Mouse (Mus musculus): ENCODE results near the gene Myog. TPM values are rescaled to one million over a fixed set of nuclear protein-coding genes. Genes with fewer than 3 reads are reported as not detected.

Myog gene
- polyA plus RNA-seq, 1 experiment: 0.09 TPM

DNA sequence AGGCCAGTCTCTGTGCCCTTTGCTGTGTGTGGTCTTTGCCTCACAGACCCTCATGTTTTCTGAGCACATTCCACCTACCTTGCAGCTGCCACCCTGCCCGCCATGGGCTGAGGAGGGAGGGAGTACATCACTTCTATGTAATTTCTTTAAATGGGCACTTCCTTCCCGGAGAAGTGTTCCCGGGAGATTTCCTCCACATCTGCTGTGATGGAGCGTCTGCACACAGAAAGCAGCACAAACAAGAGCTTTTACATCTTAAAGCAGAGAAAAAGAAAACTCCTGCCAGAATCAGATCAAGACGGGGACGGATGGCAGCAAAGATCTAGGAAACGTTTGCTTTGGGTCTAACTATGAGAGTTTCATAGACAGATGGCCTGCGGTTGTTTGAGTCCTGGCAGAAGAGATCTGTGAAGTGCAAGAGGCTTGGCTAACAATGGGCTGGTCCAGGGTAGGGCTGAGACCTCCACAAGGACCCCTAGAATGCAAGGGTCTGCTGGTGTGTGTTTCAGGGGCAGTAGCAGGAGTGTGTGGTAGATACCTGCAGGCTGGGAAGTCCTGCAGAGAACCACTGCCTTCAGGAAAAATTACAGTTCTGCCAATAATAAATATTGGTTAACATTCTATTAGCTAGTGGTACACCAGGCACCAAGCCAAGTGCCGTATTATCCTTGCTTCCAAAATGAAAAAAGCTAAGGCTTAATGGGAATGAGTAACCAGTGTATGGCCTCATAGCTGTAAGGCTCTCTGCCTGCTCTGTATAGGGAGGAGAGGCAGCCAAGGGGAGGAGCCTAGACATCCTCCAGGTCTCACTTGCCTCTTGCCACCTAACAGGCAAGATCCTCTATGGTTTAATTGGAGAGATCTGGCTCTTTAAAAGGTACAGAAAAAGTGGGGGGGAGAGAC is 16.0 kb upstream of the Myog start:
- Histone ChIP-seq H3K4me3 (ENCODE audit: insufficient read depth, low read depth, low read length) (no peak overlapping the region), H3K27ac (ENCODE audit: insufficient read depth, low read depth, low read length) (no peak overlapping the region), H3K4me1 (ENCODE audit: control insufficient read depth, insufficient read depth, low read length) (peaks cover 12% of the 10 kb centered on the region), H3K27me3 (replicated peaks; ENCODE audit: control insufficient read depth, insufficient read depth, low read length) (no peaks in the 10 kb centered on the region), H3K36me3 (ENCODE audit: control insufficient read depth, insufficient read depth, low read length) (no peaks in the 10 kb centered on the region)
- 66% methylated on average over 9 of the region's 9 CpGs for WGBS
- no peak for DNase-seq
- no peak for TF ChIP-seq CTCF (conservative IDR thresholded peaks at IDR 0.05; ENCODE audit: insufficient read depth, insufficient read length, low read depth, low read length)

DNA sequence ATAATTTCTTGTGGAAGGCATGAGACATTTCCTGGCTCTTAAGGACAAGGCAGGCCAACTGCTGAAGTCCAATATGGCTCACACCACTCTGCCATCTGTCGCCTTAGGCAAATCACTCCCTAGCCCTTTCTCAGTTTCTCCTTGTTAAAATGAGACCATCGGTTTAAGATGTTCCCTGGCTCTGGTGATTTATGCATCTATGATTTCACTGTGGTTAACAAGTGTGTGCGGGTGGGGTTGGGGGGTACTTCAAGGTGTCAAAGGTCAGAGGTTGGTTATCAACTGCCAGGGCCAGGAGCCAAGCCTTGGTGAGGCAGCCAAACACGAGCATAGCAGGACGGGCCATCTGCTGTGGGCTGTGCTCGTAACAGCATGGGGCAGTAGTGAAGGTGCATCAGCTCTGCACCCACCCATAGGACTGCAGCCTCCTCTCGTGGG is 15.3 kb upstream of the Myog start:
- H3K27me3 ChIP-seq (replicated peaks; ENCODE audit: control insufficient read depth, insufficient read depth, low read length): no peaks in the 10 kb centered on the region
- H3K4me3 ChIP-seq (ENCODE audit: insufficient read depth, low read depth, low read length): no peak overlapping the region
- peak; percentile 29 for DNase-seq
- peaks cover 12% of the 10 kb centered on the region for H3K4me1 ChIP-seq (ENCODE audit: control insufficient read depth, insufficient read depth, low read length)
- no peak for TF ChIP-seq POLR2A (IDR thresholded peaks at IDR 0.05; ENCODE audit: low read depth, low read length)
- TF ChIP-seq CTCF (conservative IDR thresholded peaks at IDR 0.05; ENCODE audit: insufficient read depth, insufficient read length, low read depth, low read length): no peak
- WGBS: 57% methylated on average over 7 of the region's 7 CpGs
- H3K27ac ChIP-seq (ENCODE audit: insufficient read depth, low read depth, low read length): no peak overlapping the region
- H3K36me3 ChIP-seq (ENCODE audit: control insufficient read depth, insufficient read depth, low read length): no peaks in the 10 kb centered on the region

DNA sequence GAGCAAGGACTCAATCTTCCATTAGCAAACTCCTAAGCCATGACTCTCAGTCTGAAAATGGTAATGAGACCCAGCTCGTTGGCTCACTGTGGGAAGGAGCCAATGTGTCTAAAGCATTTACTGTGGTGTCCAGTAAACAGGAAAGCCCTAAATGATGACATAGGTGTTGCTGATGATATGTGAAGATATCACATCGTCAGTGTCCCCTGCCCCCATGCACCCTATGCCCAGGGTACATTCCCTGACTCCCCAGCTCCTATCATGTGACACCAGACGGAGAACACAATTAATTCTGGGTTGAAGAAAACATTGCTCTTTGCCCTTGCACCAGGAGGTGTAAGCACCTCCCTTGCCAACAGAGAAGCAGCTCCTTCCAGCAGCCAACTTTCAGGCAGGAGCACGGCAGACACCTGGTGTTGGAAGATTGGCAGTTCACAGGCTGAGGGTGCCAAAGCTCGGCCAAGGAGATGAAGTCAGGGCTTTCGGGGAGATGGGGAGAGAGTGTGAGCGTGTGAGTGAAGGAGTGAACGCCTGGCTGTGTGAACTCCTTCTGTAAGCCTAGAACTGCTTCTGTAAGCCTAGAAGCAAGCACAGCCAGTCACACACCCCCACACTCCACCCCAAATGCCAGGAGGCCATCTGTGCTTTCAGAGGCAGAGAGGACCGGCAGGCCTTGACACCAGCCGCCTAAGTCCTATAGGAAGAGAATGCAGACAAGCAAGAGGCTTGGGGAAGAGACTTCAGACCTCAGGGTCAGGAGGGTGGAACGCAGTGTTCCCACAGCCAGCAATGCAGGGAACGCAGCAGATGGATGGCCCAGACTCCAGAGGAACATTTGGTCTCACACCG is 13.9 kb upstream of the Myog start:
- TF ChIP-seq POLR2A (IDR thresholded peaks at IDR 0.05; ENCODE audit: low read depth, low read length) (no peak), CTCF (conservative IDR thresholded peaks at IDR 0.05; ENCODE audit: insufficient read depth, insufficient read length, low read depth, low read length) (no peak; the same call in 1 of the 2 replicates)
- Histone ChIP-seq H3K27ac (ENCODE audit: insufficient read depth, low read depth, low read length) (peak overlapping the region; percentile 27; the same call in 1 of the 2 replicates), H3K36me3 (ENCODE audit: control insufficient read depth, insufficient read depth, low read length) (no peaks in the 10 kb centered on the region), H3K27me3 (replicated peaks; ENCODE audit: control insufficient read depth, insufficient read depth, low read length) (no peaks in the 10 kb centered on the region), H3K4me3 (ENCODE audit: insufficient read depth, low read depth, low read length) (no peak overlapping the region), H3K4me1 (ENCODE audit: control insufficient read depth, insufficient read depth, low read length) (peaks cover 12% of the 10 kb centered on the region)
- 42% methylated on average over 13 of the region's 13 CpGs for WGBS
- DNase-seq: peak; percentile 84

DNA sequence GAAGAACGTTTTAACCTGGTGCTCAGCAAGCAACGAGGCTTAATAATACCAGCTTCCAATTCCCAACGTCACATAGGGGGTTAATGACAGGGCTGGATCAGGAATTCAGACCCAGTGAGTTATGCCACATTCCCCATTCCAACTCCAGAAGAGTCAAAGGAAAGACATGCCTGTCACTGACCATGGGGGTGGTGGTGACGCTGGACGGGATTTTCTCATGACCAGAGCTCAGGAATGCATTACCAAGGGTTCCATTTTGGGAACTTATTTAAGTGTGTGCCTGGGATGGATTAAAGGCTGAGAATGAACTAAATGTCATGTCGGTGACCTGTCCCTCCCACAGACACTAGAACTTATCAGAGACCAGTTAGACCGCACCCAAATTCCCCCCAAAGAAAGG is 13.0 kb upstream of the Myog start:
- WGBS: 78% methylated on average over 7 of the region's 7 CpGs
- DNase-seq: no peak
- no peak overlapping the region for H3K27ac ChIP-seq (ENCODE audit: insufficient read depth, low read depth, low read length)
- TF ChIP-seq CTCF (conservative IDR thresholded peaks at IDR 0.05; ENCODE audit: insufficient read depth, insufficient read length, low read depth, low read length) (no peak), POLR2A (IDR thresholded peaks at IDR 0.05; ENCODE audit: low read depth, low read length) (no peak)
- peaks cover 12% of the 10 kb centered on the region for H3K4me1 ChIP-seq (ENCODE audit: control insufficient read depth, insufficient read depth, low read length)
- no peak overlapping the region for H3K4me3 ChIP-seq (ENCODE audit: insufficient read depth, low read depth, low read length)
- no peaks in the 10 kb centered on the region for H3K27me3 ChIP-seq (replicated peaks; ENCODE audit: control insufficient read depth, insufficient read depth, low read length)
- no peaks in the 10 kb centered on the region for H3K36me3 ChIP-seq (ENCODE audit: control insufficient read depth, insufficient read depth, low read length)

DNA sequence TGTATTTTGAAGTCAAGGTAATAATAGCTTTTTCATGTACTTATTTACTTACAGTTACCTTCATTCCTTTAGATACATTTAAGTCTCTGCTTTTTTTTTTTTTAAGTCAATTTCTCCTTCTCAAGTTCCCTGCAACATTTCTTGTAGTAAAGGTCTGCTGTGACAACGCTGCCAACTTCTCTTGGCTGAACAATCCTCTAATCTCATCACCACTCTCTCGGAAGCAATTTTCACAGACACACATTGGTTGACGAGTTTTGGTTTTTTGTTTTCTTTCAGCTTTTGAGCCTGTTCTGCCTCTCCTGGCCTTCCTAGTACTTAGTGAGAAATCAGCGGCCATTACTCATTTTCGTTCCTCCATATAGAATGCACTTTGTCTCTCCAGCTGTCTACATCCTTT is 9.6 kb upstream of the Myog start:
- no peaks in the 10 kb centered on the region for H3K27me3 ChIP-seq (replicated peaks; ENCODE audit: control insufficient read depth, insufficient read depth, low read length)
- 86% methylated on average over 5 of the region's 5 CpGs for WGBS
- no peak overlapping the region for H3K4me3 ChIP-seq (ENCODE audit: insufficient read depth, low read depth, low read length)
- no peak overlapping the region for H3K27ac ChIP-seq (ENCODE audit: insufficient read depth, low read depth, low read length)
- H3K36me3 ChIP-seq (ENCODE audit: control insufficient read depth, insufficient read depth, low read length): no peaks in the 10 kb centered on the region
- no peak for DNase-seq
- no peak for TF ChIP-seq POLR2A (IDR thresholded peaks at IDR 0.05; ENCODE audit: low read depth, low read length)
- no peak for TF ChIP-seq CTCF (conservative IDR thresholded peaks at IDR 0.05; ENCODE audit: insufficient read depth, insufficient read length, low read depth, low read length)
- peaks cover 8% of the 10 kb centered on the region; the same call in 1 of the 2 replicates for H3K4me1 ChIP-seq (ENCODE audit: control insufficient read depth, insufficient read depth, low read length)

DNA sequence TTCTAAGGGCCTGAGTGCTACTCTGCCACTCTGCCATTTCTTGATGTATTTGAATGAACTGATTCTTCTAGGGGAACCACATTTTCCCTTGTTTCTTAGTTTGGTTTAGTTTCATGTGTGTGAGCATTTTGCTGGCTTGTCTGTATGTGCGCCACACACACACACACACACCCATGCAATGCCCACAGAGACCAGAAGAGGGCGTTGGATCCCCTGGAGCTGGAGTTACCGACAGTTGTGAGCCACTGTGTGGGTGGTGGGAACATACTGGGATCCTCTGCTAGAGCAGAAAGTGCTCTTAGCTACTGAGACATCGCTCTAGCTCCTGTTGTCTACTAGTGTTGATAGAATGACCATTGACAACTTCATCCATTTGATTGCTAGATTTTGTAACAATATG is 8.2 kb upstream of the Myog start:
- Histone ChIP-seq H3K27ac (ENCODE audit: insufficient read depth, low read depth, low read length) (no peak overlapping the region), H3K4me3 (ENCODE audit: insufficient read depth, low read depth, low read length) (no peak overlapping the region), H3K4me1 (ENCODE audit: control insufficient read depth, insufficient read depth, low read length) (no peaks in the 10 kb centered on the region; the same call in 1 of the 2 replicates), H3K36me3 (ENCODE audit: control insufficient read depth, insufficient read depth, low read length) (no peaks in the 10 kb centered on the region), H3K27me3 (replicated peaks; ENCODE audit: control insufficient read depth, insufficient read depth, low read length) (no peaks in the 10 kb centered on the region)
- WGBS: 79% methylated on average over 4 of the region's 4 CpGs
- TF ChIP-seq CTCF (conservative IDR thresholded peaks at IDR 0.05; ENCODE audit: insufficient read depth, insufficient read length, low read depth, low read length): no peak
- TF ChIP-seq POLR2A (IDR thresholded peaks at IDR 0.05; ENCODE audit: low read depth, low read length): no peak
- no peak for DNase-seq

DNA sequence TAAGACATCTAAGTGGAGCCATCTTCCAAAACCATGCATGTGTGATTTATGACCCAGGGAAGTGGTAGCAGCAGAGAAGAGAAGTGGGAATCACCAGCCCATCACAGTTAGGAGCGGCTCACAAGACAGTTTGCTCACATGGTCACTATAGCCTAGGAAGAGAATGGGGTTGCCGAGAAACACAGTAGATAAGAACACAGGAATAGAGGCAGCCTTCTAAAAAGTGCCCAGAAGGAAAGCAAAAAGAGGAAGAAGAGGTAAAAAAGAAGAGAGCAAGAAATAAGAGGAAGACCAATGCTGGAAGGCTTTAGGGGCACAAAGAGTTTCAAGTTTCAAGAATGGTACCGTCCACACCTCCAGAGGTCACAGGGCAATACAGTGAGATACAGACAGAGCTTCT is 7.4 kb upstream of the Myog start:
- H3K27ac ChIP-seq (ENCODE audit: insufficient read depth, low read depth, low read length): no peak overlapping the region
- no peaks in the 10 kb centered on the region for H3K36me3 ChIP-seq (ENCODE audit: control insufficient read depth, insufficient read depth, low read length)
- TF ChIP-seq CTCF (conservative IDR thresholded peaks at IDR 0.05; ENCODE audit: insufficient read depth, insufficient read length, low read depth, low read length) (no peak), POLR2A (IDR thresholded peaks at IDR 0.05; ENCODE audit: low read depth, low read length) (no peak)
- no peak for DNase-seq
- H3K4me3 ChIP-seq (ENCODE audit: insufficient read depth, low read depth, low read length): no peak overlapping the region
- no peaks in the 10 kb centered on the region for H3K27me3 ChIP-seq (replicated peaks; ENCODE audit: control insufficient read depth, insufficient read depth, low read length)
- H3K4me1 ChIP-seq (ENCODE audit: control insufficient read depth, insufficient read depth, low read length): no peaks in the 10 kb centered on the region
- 71% methylated on average over 3 of the region's 3 CpGs for WGBS

All from kidney, adult 2 months (tissue).